Mouse (Mus musculus) urinary bladder, postnatal 4 days (tissue): ENCODE measurements around the gene Nelfb.

ENCODE experiments used
- DNase-seq, 2 experiments: peaks; one replicate each; pipeline ENCODE4 v3.0.0; 2021 to 2022; ENCODE audit warnings: low spot score in 2 of 2

Gene Nelfb

GRCm38 (mm10) chr2:25176573-25176972 lies 34.7 kb downstream of the Nelfb start:
- DNase-seq: no peak

- DNase-seq: no peak
These were observed 35.6 kb downstream of the Nelfb start for GRCm38 (mm10) chr2:25175690-25176078.

GRCm38 (mm10) chr2:25174866-25175689 lies 36.2 kb downstream of the Nelfb start:
- peak in 1 of 2 experiments; percentile 15 for DNase-seq

GRCm38 (mm10) chr2:25173821-25174220 lies 37.5 kb downstream of the Nelfb start:
- no peak for DNase-seq

DNA sequence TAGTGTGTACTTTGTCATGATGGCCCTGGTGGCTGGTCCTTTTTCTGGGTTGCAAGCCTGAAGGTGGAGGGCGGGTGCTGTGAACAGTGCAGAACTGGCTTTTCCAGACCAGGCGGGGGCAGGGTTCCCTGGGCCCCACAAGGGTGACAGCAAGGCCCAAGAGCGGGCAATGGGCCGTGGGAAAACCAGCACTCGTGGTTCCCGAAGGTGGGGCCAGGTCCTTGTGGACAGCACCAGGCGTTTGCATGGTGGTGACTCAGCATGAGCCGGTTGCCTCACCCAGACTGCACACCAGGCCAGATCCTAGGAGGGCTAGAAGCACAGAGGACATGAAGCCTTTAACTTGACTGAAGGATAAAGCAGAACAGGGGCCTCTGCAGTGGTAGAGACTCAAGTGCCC lies 38.7 kb downstream of the Nelfb start:
- DNase-seq: no peak

DNA sequence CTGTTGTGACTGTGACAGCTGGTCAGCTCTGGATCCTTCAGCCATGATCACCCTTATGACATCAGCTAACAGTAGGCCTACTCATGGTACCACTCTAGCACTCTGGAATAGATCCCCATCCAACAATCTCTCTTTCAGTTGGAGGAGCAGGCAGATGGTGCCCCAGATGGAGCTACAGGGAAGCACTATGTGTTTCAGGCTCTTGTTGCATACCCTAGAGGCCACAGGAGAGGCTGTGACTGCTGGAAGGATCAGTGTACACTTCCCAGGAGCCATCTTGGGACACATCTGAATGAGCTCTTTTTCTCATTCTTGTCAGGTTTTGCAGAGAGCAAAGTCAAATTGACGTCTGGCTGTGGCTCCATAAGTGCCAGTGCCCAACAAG lies 39.5 kb downstream of the Nelfb start:
- DNase-seq: no peak

GRCm38 (mm10) chr2:25171101-25171768 lies 40.1 kb downstream of the Nelfb start:
- no peak for DNase-seq

- no peak for DNase-seq
These were observed 40.8 kb downstream of the Nelfb start for GRCm38 (mm10) chr2:25170326-25171100.

GRCm38 (mm10) chr2:25169778-25170177 lies 41.5 kb downstream of the Nelfb start:
- no peak for DNase-seq

- no peak for DNase-seq
These were observed 42.7 kb downstream of the Nelfb start for GRCm38 (mm10) chr2:25168665-25168978.

GRCm38 (mm10) chr2:25167919-25168664 lies 43.2 kb downstream of the Nelfb start:
- DNase-seq: peak in 1 of 2 experiments; percentile 64

GRCm38 (mm10) chr2:25167481-25167880 lies 43.8 kb downstream of the Nelfb start:
- no peak for DNase-seq

DNA sequence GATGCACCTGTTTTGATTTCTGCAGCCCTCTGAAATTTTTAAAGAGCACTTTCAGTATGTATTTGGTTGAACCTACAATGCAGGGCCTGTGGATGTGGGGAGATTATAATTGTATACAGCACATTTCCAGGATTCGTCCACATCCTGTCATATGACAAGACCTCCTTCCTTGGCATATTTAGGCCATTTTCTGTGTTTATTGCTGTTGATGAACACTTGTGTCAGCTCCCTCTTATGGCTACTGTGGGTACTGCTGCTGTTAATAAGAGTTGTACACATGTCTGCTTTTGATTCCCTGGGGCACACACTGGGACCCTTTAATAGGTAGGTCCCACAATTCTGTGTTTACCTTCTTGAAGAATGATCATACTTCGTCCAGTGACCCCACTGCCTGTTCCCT lies 53.6 kb downstream of the Nelfb start:
- no peak for DNase-seq

DNA sequence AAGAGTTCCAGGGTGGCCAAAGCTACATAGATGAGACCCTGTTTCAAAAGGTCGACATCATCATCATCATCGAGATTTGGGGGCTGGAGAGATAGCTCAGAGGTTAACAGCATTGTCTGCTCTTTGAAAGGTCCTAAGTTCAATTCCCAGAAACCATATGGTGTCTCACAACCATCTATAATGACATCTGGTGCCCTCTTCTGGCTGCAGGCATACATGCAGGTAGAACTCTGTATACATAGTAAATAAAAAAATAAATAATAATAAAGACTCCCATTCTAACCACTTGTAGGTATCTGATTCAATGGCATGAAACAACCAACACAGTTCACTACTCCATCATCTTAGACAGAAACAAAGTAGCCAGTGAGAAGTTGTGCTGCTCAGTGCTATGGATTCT lies 54.3 kb downstream of the Nelfb start:
- no peak for DNase-seq

DNA sequence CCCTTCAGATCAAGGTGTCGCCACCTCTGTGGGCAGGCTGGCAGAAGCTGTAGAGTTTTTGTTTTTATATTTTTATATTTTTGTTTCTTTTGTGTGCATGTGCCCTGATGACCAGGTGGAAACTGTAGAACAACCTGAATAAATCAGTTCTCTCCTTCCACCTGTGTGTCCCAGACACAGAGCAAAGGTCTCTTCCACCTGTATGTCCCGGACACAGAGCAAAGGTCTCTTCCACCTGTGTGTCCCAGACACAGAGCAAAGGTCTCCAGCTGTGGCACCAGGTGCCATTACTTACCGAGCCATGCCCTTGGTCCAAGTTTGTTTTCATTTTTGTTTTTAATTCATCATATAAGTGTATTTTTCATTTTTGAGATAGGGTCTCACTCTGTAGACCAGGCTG lies 55.1 kb downstream of the Nelfb start:
- DNase-seq: no peak

DNA sequence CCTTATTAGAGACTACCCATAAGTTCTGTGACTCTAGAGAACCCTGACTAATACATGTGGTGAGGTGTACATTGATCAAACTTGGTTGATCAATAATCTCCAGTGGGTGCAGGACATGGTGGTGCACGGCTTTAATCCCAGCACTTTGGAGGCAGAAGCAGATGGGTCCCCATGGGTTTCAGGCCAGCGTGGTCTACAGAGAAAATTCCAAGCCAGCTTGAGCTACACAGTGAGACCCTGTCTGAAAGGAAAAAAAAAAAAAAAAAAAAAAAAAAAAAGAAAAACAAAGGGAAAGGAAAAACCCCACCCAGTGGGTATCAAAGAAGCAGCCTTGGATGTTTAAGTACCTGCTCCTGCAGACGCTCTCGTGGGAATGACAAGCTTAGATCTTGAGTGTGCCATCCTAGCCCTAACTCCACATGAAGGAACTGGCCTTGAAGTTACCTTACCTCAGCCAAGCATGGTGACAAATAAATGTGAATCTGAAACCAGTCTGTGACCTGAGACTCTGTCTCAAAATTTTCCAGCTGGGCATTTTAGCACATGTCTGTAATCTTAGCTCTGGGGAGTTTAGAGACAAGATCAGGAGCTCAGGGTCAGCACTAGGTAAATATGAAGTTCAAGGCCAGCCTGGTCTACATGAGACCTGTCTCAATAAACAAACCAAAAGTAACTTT lies 59.9 kb downstream of the Nelfb start:
- DNase-seq: no peak
